Mouse (Mus musculus): ENCODE measurements around the gene Gm10721. TPM values are rescaled to one million over a fixed set of nuclear protein-coding genes. Genes with fewer than 3 reads are reported as not detected.
A peak's percentile ranks its signal among the peaks of the same experiment; 100 is the strongest.
"Not testable (repeated sequence)": the region's sequence is repeated elsewhere in the genome, so short reads cannot be mapped to it uniquely, and the experiment has no call there.

Gene Gm10721
- not detected in 2 replicates for polyA plus RNA-seq (2015; fragmentation: Nextera tagmentation; extraction: Ambion mirVana)

DNA sequence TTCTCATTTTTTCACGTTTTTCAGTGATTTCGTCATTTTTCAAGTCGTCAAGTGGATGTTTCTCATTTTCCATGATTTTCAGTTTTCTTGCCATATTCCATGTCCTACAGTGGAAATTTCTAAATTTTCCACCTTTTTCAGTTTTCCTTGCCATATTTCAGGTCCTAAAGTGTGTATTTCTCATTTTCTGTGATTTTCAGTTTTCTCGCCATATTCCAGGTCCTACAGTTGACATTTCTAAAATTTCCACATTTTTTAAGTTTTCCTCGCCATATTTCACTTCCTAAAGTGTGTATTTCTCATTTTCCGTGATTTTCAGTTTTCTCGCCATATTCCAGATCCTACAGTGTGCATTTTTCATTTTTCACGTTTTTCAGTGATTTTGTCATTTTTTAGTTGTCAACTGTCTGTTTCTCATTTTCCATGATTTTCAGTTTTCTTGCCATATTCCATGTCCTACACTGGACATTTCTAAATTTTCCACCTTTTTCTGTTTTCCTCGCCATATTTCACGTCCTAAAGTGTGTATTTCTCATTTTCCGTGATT, at the start of gene Gm10721:
Gene Gm10721, plus strand, starts transcription at position 408 of the 547 bp plus-strand sequence.
- ATAC-seq (replicated peaks) = peak; percentile 65; the same call in 1 of the 2 replicates
- H3K9ac ChIP-seq (replicated peaks); H3K27me3 ChIP-seq; H3K27ac ChIP-seq (replicated peaks); H3K4me3 ChIP-seq; H3K4me1 ChIP-seq; H3K9me3 ChIP-seq; H3K4me2 ChIP-seq (replicated peaks); H3K36me3 ChIP-seq: not testable (repeated sequence)
- WGBS = 20% methylated on average over 1 of the region's 11 CpGs

DNA sequence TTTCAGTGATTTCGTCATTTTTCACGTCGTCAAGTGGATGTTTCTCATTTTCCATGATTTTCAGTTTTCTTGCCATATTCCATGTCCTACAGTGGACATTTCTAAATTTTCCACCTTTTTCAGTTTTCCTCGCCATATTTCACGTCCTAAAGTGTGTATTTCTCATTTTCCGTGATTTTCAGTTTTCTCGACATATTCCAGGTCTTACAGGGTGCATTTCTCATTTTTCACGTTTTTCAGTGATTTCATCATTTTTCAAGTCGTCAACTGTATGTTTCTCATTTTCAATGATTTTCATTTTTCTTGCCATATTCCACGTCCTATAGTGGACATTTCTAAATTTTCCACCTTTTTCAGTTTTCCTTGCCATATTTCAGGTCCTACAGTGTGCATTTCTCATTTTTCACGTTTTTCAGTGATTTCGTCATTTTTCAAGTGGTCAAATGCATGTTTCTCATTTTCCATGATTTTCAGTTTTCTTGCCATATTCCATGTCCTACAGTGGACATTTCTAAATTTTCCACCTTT, 12.4 kb upstream of the Gm10721 start, which contains the start of gene Gm10722:
Gene Gm10722, plus strand, starts transcription at position 478 of the 528 bp plus-strand sequence.
- H3K36me3 ChIP-seq; ATAC-seq (replicated peaks); H3K4me3 ChIP-seq; H3K4me1 ChIP-seq; H3K4me2 ChIP-seq (replicated peaks); H3K27me3 ChIP-seq; H3K9ac ChIP-seq (replicated peaks); H3K27ac ChIP-seq (replicated peaks): not testable (repeated sequence)
- WGBS = 73% methylated on average over 12 of the region's 12 CpGs
- peaks cover 12% of the 10 kb centered on the region for H3K9me3 ChIP-seq

- not testable (repeated sequence) for ATAC-seq (replicated peaks); H3K4me2 ChIP-seq (replicated peaks); H3K4me1 ChIP-seq; H3K27me3 ChIP-seq; H3K9ac ChIP-seq (replicated peaks); H3K27ac ChIP-seq (replicated peaks); H3K4me3 ChIP-seq; H3K36me3 ChIP-seq
- 66% methylated on average over 8 of the region's 8 CpGs for WGBS
- H3K9me3 ChIP-seq = peaks cover 12% of the 10 kb centered on the region
These were observed 11.9 kb upstream of the Gm10721 start for GRCm38 (mm10) chr9:3001006-3001405.

GRCm38 (mm10) chr9:3001948-3002659, 10.8 kb upstream of the Gm10721 start:
- H3K9me3 ChIP-seq = peaks cover 14% of the 10 kb centered on the region
- not testable (repeated sequence) for H3K27ac ChIP-seq (replicated peaks); H3K4me2 ChIP-seq (replicated peaks); H3K36me3 ChIP-seq; H3K4me3 ChIP-seq; H3K27me3 ChIP-seq; H3K4me1 ChIP-seq; H3K9ac ChIP-seq (replicated peaks)
- peak; percentile 90 for ATAC-seq (replicated peaks)
- 69% methylated on average over 9 of the region's 11 CpGs for WGBS

DNA sequence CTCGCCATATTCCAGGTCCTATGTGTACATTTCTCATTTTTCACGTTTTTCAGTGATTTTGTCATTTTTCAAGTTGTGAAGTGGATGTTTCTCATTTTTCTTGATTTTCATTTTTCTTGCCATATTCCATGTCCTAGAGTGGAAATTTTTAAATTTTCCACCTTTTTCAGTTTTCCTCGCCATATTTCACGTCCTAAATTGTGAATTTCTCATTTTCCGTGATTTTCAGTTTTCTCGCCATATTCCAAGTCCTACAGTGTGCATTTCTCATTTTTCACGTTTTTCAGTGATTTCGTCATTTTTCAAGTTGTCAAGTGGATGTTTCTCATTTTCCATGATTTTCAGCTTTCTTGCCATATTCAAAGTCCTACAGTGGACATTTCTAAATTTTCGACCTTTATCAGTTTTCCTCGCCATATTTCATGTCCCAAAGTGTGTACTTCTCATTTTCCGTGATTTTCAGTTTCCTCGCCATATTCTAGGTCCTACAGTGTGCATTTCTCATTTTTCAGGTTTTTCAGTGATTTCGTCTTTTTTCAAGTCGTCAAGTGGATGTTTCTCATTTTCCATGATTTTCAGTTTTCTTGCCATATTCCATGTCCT, 10.0 kb upstream of the Gm10721 start, which contains the start of gene Gm11168:
Gene Gm11168, plus strand, starts transcription at position 553 of the 603 bp plus-strand sequence.
- peaks cover 17% of the 10 kb centered on the region for H3K9me3 ChIP-seq
- not testable (repeated sequence) for H3K36me3 ChIP-seq; H3K4me1 ChIP-seq; H3K27ac ChIP-seq (replicated peaks); H3K9ac ChIP-seq (replicated peaks); H3K27me3 ChIP-seq; ATAC-seq (replicated peaks); H3K4me3 ChIP-seq; H3K4me2 ChIP-seq (replicated peaks)
- WGBS = 75% methylated on average over 6 of the region's 14 CpGs

GRCm38 (mm10) chr9:3006179-3006578, 6.8 kb upstream of the Gm10721 start:
- H3K36me3 ChIP-seq; H3K9ac ChIP-seq (replicated peaks); H3K4me1 ChIP-seq; ATAC-seq (replicated peaks); H3K4me3 ChIP-seq; H3K4me2 ChIP-seq (replicated peaks); H3K27me3 ChIP-seq; H3K27ac ChIP-seq (replicated peaks): not testable (repeated sequence)
- WGBS = 84% methylated on average over 1 of the region's 5 CpGs
- peaks cover 20% of the 10 kb centered on the region for H3K9me3 ChIP-seq

DNA sequence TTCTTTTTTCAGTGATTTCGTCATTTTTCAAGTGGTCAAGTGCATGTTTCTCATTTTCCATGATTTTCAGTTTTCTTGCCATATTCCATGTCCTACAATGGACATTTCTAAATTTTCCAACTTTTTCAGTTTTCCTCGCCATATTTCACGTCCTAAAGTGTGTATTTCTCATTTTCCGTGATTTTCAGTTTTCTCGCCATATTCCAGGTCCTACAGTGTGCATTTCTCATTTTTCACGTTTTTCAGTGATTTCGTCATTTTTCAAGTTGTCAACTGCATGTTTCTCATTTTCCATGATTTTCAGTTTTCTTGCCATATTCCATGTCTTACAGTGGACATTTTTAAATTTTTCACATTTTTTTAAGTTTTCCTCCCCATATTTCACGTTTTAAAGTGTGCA, 6.3 kb upstream of the Gm10721 start:
- H3K27ac ChIP-seq (replicated peaks); H3K4me1 ChIP-seq; H3K36me3 ChIP-seq; H3K9ac ChIP-seq (replicated peaks); H3K4me2 ChIP-seq (replicated peaks); H3K4me3 ChIP-seq; H3K27me3 ChIP-seq: not testable (repeated sequence)
- ATAC-seq (replicated peaks) = peak; percentile 76
- 74% methylated on average over 8 of the region's 8 CpGs for WGBS
- peaks cover 20% of the 10 kb centered on the region for H3K9me3 ChIP-seq

- not testable (repeated sequence) for H3K9ac ChIP-seq (replicated peaks); ATAC-seq (replicated peaks); H3K27ac ChIP-seq (replicated peaks); H3K4me2 ChIP-seq (replicated peaks); H3K4me1 ChIP-seq; H3K4me3 ChIP-seq; H3K36me3 ChIP-seq; H3K27me3 ChIP-seq
- peaks cover 17% of the 10 kb centered on the region for H3K9me3 ChIP-seq
- 75% methylated on average over 8 of the region's 9 CpGs for WGBS
These were observed 5.7 kb upstream of the Gm10721 start for GRCm38 (mm10) chr9:3007272-3007671.

GRCm38 (mm10) chr9:3009331-3009730, 3.6 kb upstream of the Gm10721 start:
- WGBS = no CpG with 5 or more reads among the region's 5 CpGs
- not testable (repeated sequence) for H3K4me3 ChIP-seq; H3K4me1 ChIP-seq; H3K9ac ChIP-seq (replicated peaks); H3K4me2 ChIP-seq (replicated peaks); H3K9me3 ChIP-seq; H3K27me3 ChIP-seq; H3K36me3 ChIP-seq; H3K27ac ChIP-seq (replicated peaks)
- ATAC-seq (replicated peaks) = 0 out of 2 replicates have a peak, but pooled peaks have one; percentile 55

DNA sequence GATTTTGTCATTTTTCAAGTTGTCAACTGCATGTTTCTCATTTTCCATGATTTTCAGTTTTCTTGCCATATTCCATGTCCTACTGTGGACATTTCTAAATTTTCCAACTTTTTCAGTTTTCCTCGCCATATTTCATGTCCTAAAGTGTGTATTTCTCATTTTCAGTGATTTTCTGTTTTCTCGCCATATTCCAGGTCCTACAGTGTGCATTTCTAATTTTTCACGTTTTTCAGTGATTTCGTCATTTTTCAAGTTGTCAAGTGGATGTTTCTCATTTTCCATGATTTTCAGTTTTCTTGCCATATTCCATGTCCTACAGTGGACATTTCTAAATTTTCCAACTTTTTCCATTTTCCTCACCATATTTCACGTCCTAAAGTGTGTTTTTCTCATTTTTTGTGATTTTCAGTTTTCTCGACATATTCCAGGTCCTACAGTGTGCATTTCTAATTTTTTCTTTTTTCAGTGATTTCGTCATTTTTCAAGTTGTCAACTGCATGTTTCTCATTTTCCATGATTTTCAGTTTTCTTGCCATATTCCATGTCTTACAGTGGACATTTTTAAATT, 802 bp upstream of the Gm10721 start:
- not testable (repeated sequence) for ATAC-seq (replicated peaks); H3K9ac ChIP-seq (replicated peaks); H3K27me3 ChIP-seq; H3K36me3 ChIP-seq; H3K4me3 ChIP-seq; H3K4me1 ChIP-seq; H3K27ac ChIP-seq (replicated peaks); H3K9me3 ChIP-seq; H3K4me2 ChIP-seq (replicated peaks)
- 83% methylated on average over 3 of the region's 7 CpGs for WGBS

- 64% methylated on average over 5 of the region's 9 CpGs for WGBS
- H3K4me2 ChIP-seq (replicated peaks); H3K9ac ChIP-seq (replicated peaks); H3K9me3 ChIP-seq; H3K4me1 ChIP-seq; H3K27me3 ChIP-seq; H3K4me3 ChIP-seq; ATAC-seq (replicated peaks); H3K36me3 ChIP-seq; H3K27ac ChIP-seq (replicated peaks): not testable (repeated sequence)
These were observed 2.4 kb downstream of the Gm10721 start, which contains the start of gene Gm10720 for GRCm38 (mm10) chr9:3015354-3015753. TSS of gene Gm10720 (plus strand) at chr9:3015654.

DNA sequence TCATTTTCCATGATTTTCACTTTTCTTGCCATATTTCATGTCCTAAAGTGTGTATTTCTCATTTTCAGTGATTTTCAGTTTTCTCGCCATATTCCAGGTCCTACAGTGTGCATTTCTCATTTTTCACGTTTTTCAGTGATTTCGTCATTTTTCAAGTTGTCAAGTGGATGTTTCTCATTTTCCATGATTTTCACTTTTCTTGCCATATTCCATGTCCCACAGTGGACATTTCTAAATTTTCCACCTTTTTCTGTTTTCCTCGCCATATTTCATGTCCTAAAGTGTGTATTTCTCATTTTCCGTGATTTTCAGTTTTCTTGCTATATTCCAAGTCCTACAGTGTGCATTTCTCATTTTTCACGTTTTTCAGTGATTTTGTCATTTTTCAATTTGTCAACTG, 3.0 kb downstream of the Gm10721 start:
- not testable (repeated sequence) for H3K36me3 ChIP-seq; H3K9ac ChIP-seq (replicated peaks); ATAC-seq (replicated peaks); H3K4me3 ChIP-seq; H3K4me2 ChIP-seq (replicated peaks); H3K4me1 ChIP-seq; H3K9me3 ChIP-seq; H3K27me3 ChIP-seq; H3K27ac ChIP-seq (replicated peaks)
- WGBS = 72% methylated on average over 6 of the region's 6 CpGs
